Mouse (Mus musculus) bone marrow, adult 2 months (tissue): ENCODE measurements at regions not wholly inside any gene's neighbourhood (a gene's known extent, or its start where the extent isn't known, plus 50 kb on each side); places are given as distances from the start of the nearest gene placed in this dataset.

Experiments
- CTCF ChIP-seq: fragments of 200-500 bp; IDR thresholded peaks from 2 replicates; pipeline ENCODE4 v1.5.1; 2011; ENCODE audit warnings: low read length, control low read depth; ENCODE audit not compliant: control insufficient read depth, insufficient read depth
- POLR2A ChIP-seq: fragments of 200-500 bp; IDR thresholded peaks from 2 replicates; pipeline ENCODE4 v1.6.1; 2011; ENCODE audit warnings: low read depth, mild to moderate bottlenecking, control low read depth, low read length, borderline replicate concordance; ENCODE audit not compliant: control insufficient read depth

GRCm38 (mm10) chr14:102024646-102025045 lies 294.9 kb downstream of the Lmo7 start:
- TF ChIP-seq CTCF (no peak), POLR2A (no peak)
